Mouse (Mus musculus) adrenal gland (tissue): ENCODE measurements at regions not wholly inside any gene's neighbourhood (a gene's known extent, or its start where the extent isn't known, plus 50 kb on each side); places are given as distances from the start of the nearest gene placed in this dataset.

Experiments
- intact Hi-C: fragments of 180-260 bp; cut with DNase I; formaldehyde crosslinking; loops from one replicate; pipeline ENCODE4 v1.15.1; 2025

DNA sequence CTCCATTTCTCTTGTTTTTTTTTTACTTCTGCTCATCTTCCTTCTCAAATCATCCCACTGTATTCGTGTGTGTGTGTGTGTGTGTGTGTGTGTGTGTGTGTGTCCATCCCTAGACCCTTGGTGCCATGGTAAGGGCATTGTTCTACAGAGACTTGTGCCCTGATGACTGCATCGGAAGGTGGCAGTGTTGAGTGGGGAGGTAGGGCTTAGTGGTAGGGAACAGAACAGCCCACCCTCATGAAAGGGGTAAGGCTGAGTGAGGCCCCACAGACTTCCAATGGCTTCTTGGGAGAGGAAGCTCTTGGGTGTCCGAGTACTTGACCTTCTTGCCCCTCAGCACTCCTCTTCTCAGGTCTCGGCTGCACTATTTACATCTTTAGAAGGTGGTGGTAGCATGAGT is 100.3 kb downstream of the Tmco5 start:
- intact Hi-C loops: loop anchor here (5.0 kb wide), 3 partner anchors 77 to 193 kb away; partner anchors contain the start of gene Spred1

DNA sequence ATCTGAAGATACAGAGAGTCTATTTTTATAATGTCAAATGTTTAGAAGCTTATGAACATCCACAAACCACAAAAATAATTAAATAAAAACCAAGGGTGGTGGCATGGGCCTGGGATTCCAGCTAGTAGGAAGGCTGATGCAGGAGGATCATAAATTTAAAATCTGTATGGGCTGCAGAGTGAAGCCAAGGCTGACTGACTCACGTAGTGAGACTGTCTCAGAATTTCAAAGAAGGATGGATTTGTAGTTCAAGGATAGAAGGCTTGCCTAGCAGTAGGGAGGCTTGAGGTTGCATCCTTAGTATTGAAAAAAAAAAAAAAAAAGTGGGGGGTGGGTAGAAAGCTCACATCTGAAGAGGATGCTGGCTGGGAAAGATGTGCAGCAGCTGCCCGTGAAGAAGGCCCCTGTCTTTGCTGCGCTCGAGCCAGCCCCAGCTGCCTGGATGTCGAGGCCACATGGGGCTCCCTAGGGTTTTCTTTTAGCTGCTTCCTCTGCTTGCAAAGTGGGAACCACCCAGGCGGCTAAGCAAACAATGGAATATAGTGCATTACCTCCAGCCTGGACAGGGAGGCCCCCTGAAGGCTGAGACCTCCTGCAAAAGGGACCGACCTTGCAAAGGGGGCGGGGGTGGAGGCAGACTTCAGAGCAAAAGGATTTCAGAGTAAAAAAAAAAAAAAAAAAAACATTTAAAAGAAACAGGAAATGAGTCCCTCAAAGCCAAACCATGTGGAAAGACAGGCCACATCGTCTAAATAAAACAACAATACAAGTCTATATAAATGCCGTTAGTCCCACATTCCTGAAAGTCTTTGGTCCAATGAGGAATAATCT is 101.3 kb downstream of the Tmco5 start:
- intact Hi-C loops: loop anchor here (5.0 kb wide), 4 partner anchors 38 to 193 kb away; partner anchors contain the start of gene Spred1

DNA sequence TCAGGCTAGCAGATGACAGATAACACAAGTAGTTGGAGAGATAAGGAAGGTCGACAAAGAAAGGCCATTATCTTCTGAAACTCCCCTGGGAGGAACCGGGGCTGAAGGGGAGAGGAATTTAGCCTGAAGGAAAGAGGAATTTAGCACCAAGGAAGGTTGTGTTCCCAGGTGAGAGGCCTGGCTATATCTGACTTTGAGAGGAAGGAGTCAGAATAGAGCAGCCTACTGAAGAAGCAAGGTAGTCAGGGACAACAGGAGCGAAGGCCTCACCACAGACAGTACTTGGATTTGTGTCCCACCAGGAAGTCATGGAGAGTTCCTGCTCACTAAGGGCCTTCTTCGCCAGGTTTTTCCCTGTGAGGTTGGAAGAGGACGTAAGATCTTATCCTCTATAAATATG is 102.2 kb downstream of the Tmco5 start:
- intact Hi-C loops: loop anchor here (5.0 kb wide), 1 partner anchor 37 kb away; no protein-coding TSS in a partner anchor

DNA sequence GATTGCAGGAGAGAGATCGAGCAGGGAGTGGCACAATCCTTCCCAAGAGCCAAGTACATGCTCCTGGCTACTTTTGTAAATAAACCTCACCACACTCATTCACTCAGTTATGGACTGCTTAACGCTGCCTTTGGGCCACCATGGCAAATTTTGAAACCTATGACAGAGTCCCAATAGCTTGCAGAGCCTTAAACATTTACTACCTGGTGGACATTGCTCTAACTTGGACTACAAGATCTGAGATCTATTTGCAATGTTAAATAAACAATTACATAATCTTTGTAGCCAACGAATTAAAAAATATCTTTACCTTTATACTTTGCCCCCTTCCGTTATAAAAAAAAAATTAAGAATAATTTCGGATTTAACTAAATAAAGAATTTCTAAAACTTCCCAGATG is 104.9 kb downstream of the Tmco5 start:
- intact Hi-C loops: loop anchor here (5.0 kb wide), 1 partner anchor 34 kb away; no protein-coding TSS in a partner anchor

DNA sequence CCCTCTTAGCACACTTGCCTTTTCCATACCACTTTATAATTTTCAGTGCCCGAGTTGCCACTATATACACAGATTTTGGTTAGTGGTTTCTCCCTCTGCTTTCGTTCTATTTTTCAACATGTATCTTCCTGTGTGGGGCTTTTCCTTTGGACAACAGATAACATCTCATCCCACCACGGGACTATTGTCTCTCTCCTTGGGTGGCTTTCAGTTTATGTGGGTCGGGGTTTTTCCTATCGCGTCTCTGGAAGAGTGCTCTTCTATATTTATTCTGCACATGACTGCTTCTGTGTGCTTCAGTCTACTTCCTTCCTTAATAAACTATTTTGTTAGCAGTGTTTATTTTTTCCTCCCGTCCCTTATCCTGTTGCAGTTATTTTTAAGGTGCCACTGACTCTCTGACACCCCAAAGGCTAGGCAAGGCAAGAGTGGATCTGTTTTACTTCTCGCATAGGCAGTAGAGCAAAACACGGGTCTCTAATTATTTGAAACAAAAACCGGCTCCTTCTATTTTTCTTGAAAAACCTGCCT is 105.4 kb downstream of the Tmco5 start:
- intact Hi-C loops: loop anchor here (5.0 kb wide), 1 partner anchor 33 kb away; no protein-coding TSS in a partner anchor

DNA sequence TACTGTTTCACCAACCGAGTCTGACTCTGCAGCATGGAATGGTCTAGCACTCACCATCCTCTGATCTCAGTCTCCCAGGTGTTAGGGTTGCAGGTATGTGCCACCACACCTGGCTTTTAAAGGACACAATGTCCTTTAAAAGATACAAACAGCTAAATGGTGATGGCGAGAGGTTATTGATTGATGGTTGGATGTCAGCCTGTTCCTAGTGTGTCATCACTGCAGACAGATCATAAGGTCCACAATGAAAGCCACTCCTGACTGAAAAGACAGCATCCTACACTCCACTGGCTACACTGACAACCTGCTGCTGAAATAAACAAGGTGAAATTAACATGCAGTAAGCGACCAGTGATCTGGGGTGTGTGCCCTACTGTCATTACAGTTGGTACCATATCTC is 106.1 kb downstream of the Tmco5 start:
- intact Hi-C loops: loop anchor here (5.0 kb wide), 1 partner anchor 33 kb away; no protein-coding TSS in a partner anchor

DNA sequence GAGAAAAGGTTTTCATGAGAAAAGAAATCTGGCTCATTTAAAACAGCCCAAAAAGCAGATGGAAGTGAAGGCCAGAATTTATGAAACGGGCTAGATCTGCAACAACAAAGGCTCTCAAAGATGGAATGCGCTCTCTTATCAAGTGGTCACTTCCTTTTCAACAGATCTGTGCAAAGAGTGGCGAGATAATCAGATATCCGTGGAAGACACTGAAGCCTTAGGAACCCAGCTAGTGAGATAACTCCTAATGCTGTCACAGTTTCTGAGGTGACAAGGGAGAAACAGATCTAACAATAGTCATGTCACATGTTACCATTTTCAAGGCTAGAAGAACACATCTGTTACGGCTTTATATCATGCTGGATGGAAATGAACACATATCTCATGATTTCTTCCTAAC is 107.1 kb downstream of the Tmco5 start:
- intact Hi-C loops: no loop called here

DNA sequence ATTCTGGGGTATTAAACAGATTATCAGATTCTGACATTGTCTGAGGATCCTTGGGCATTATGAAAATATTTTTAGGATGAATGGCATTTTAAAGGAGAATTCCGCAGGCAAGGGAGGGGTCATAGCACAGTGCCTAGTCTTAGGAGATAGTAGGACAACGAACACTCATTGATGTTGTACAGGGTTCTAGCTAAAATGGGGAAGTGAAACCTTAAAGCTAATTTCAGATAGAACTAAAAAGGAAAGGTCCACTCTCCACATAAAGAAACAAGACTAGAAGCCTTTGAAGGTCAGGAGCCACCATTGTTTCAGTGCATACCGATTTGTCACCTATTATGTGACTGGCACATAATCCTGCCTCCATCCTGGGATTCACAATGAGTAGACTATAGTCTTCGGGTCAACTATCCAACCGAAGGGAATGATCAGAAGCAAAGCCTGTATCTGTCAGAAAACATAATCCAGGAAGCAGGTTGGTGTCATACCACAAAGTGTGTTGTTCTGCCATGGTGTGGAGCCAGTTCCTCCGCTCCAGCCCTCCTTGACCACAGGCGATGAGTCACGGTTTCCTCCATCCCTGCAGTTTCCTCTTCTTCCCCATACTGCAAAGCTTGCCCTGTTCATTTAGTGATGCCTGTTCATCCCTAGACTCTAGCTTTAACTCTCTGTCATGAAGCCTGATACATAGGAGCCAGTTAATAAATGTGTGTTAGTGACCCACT is 110.6 kb downstream of the Tmco5 start:
- intact Hi-C loops: no loop called here

DNA sequence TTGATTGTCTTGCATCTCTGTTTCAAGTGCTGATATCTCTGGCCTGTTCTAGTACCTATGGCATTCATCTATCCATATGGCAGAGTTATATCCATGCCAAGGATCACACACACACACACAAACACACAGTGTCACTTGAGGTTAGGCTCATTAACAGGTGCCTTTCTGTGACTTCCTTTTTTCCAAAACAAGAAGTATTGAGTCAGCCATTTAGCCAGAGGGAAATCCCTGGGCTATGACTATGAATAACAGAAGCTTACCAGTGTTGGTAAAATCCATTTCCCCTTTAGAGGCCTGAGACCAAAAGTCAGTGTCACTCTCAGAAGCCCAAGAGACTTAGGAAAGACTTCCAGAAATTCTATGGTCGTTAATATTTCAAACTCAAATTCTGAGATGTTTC is 111.6 kb downstream of the Tmco5 start:
- intact Hi-C loops: no loop called here

DNA sequence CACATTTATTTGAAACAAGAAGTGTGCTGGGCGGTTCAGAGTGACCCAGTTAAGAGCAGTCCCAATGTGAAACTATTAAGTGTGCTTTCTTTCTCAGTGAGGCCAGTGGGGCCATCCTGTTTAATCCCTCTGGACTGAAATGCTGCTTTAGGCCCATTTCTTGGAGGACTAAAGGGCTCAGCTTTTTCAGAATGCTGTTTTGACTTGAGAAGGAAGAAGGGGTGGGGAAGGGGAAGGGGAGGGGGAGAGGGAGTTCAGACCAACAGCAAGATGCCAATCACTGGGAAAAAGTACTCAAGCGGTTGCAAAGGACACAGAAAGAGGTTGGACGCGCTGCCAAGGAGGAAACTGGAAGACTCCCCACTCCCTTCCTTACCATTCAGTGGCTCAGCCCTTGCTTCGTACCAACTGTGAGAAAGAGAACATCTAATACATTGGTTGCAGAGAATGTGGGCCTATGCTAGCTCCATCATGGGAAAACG is 113.1 kb downstream of the Tmco5 start:
- intact Hi-C loops: no loop called here

DNA sequence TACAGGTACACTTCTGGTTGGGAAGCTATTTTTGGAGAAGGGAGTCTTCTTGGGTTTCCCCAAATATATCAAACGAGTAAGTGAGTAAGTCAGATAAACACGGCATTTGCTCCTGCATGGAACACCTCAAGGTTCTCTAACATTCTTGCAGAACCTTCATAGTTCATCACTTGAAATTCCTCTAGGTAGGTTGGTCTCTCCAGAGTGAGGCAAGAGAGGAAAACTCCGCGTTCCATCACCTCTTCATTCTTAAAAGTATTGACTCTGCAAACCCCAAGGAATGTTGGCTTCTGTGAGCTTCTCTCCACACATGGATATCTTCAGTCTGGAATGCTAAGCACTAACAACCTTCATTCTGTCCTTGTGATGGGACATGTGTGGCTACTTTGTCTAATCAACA is 115.2 kb downstream of the Tmco5 start:
- intact Hi-C loops: no loop called here

DNA sequence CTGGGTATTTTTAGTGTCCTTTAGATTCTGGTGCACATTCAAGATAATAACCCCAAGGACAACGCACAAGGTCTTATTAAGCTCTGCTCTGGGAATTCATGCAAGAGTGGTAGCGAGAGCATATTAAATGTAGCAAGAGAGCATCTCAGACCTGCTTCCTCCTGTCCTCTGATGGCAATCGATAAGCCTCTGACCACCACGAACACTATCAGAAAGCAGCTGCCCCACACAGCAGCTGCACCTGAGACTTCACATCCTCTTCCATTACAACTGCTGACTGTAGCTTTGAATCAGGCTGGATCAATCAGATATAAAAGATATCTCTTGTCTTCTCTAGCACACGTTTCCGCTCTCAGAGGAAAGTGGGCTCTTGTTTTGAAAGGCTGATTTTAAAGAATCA is 117.8 kb downstream of the Tmco5 start:
- intact Hi-C loops: no loop called here

DNA sequence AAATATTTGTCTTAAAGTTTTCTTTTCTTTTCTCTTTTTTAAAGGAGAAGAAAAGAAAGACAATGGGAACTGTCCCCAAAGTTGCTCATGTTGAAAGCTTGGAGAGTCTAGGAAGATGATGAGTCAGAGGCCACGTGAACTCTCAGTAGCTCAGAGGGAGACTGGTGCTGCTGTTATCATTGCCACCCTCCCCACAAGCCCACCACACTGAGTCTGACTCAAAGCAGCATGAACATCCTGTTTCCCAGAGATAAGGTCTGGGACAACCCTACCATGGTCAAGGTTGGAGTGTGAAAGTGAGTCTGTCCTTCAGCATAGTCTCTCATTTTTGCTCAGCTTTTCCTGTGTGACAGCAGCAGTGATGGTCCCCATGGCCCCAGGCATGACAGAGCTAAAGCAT is 120.3 kb downstream of the Tmco5 start:
- intact Hi-C loops: no loop called here

DNA sequence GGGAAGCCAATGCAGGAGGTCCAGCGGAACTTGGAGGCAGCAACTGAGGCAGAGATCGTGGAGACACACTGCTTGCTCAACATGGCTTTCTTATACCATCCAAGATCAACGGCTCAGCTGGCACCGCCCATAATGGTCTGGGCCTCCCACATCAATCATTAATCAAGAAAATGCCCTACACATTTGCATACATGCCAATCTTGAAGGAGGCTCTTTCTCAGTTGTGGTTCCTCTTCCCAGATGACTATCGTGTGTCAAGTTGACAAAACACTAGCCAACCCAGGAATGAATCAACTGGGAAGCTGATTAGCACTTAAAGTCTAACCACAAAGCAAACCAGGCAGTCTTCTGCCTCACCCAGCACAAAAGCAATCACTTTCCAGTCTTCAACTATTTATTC is 121.1 kb downstream of the Tmco5 start:
- intact Hi-C loops: no loop called here

DNA sequence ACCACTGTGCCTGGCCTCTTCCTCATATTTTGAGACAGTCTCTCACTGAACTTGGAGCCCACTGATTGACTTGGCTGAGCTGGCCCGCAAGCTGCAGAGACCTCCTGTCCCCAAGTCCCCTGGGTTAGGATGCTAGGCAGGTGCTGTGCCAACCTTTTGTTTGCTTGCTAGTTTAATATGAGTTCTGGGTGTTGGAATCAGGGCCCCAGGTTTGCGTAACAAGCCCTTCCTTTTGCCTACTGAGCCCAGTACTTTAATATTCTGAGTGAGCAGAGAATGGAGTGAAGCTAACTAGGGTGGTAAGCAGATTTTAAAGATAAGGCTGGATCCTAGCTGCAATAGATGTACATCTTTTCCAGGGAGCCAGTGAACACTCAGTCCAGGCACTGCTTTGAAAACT is 117.2 kb upstream of the Spred1 start:
- intact Hi-C loops: no loop called here

DNA sequence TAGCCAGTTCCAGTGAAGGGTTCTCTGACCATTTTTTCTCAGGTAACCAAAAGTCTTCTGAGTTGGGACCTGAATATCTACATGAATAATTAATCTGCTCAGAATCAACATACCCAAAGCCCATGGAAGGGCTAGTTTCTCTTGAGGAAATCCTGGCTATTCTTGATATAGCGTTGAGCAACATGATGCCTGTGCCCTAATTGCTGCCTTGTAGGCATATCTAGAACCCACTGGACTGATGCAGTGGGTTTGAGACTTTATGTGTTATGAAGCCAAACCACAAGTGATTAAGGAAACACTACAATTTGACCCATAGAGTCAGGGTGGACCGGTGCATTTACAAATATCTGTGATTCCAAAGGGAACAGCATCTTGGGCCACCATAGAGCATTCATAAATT is 114.3 kb upstream of the Spred1 start:
- intact Hi-C loops: no loop called here

DNA sequence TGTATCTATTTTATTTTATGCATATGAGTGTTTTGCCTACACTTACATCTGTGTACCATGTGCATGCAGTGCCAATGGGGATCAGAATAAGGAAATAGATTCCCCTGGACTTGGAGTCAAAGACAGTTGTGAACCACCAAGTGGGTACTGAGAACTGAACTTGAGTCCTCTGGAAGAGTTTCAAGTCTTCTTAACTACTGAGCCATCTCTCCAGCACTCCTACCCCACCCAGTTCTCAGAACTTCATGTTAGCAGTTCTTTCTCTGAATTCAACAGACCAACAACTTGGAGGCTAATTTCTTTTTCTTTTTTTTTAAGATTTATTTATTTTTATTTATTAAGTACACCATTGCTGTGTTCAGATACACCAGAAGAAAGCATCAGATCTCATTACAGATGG is 112.3 kb upstream of the Spred1 start:
- intact Hi-C loops: no loop called here

DNA sequence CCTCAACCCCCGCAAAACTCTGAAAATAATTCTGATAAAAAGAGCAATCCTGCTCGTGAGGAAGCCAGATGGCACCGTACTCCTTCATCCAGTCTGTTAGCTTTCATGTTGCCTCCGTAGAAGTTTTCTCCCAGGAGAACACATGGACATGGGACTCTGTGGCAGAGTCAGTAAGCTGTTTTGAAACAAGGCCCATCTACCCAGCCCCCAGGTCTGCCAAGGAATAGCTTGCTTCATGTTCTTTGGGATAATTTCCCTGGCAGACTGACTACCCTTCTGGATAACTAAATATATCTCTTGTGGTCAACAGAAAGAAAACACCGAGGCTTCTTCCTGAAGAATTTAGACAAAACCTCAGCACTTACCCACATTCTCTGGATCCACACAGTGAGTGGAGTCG is 111.2 kb upstream of the Spred1 start:
- intact Hi-C loops: loop anchor here (10.0 kb wide), 1 partner anchor 75 kb away; no protein-coding TSS in a partner anchor

DNA sequence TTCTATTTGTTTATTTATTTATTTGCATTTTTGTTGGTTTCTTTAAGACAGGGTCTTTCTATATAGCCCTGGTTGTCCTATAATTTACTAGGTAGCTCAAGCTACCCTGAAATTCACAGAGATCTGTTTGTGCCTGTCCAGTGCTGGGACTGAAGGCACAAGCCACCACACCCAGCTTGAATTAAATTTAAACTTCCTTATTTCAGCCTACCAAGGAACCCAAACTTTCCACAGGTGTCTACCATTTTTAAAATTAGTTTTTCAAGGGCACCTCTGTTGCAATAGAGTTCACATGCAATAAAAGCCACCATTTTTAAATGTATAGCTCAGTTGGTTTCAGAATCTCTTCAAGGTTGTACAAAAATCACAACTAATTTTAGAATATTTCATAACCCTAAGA is 110.2 kb upstream of the Spred1 start:
- intact Hi-C loops: loop anchor here (10.0 kb wide), 1 partner anchor 76 kb away; no protein-coding TSS in a partner anchor

DNA sequence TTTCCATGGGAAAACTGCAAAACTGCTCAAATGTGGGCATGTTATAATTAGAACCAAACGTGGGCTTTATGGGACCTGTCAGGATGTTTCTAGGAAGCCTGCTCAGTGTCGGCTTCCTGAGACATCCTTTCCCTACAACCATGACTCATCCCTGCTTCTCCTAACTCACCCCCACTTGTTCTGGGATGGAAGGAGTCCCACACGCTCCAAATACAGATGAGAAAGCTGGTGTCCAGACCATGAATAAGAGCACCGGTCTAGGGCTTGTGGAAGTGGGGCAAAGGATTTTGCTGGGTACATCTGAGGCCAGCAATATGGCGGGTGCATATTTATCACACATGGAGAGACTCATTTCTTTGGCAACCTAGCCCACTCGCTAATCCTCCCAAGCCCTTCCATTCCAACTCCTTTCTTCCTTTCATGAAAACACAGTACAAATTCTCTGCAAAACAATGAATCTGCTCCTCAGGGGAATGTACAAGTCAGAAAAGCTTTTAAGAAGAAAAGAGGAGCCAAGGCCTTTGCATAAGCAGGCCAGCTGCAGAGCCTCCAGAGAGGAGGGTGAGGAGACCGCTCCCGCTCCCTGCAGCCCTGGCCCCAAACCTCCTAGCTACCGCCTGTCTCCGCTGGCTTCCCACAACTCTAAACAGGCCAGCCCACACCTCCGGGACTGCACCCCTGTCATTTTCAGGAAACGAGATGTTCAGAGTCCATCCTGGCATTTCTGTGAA is 103.1 kb upstream of the Spred1 start:
- intact Hi-C loops: loop anchor here (5.0 to 10.0 kb wide), 2 partner anchors 36 to 83 kb away; no protein-coding TSS in a partner anchor
